Mouse (Mus musculus): ENCODE results near the gene Faf2. TPM values are rescaled to one million over a fixed set of nuclear protein-coding genes. Genes with fewer than 3 reads are reported as not detected.
A peak's percentile ranks its signal among the peaks of the same experiment; 100 is the strongest.
"Not testable (repeated sequence)": the region's sequence is repeated elsewhere in the genome, so short reads cannot be mapped to it uniquely, and the experiment has no call there.

Faf2 gene
- total and polyA plus RNA-seq, 2 experiments from 2014 or later, result 49.3 to 53.0 TPM

DNA sequence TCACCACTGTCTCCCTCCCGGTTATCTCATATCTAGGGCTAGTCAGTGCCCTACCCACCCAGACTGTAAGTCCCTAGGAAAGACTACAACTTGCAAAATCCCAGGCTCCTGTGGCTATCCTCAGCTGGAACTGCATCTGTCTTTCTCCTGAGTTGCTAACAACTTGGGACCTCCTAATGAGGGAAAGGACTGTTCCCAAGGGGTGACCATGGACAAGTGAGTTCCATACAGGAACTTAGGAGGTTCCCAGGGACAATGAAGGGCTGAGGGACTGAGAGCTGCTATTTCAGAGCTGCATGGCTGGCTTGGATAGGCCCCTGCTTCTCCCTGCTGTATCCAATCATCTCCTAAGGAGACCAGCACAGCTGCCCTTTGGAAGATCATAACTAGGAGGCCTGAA is 12.3 kb upstream of the Faf2 start:
- DNase-seq (ENCODE audit: low spot score) (no peak), ATAC-seq (ENCODE audit: low FRiP score) (no peak)
- 9% methylated on average over 1 of the region's 1 CpGs for WGBS
- H3K36me3 ChIP-seq (ENCODE audit: insufficient read depth, low read length), result peaks cover 19% of the 10 kb centered on the region
- peak overlapping the region; percentile 27 for H3K4me3 ChIP-seq (ENCODE audit: low read depth, low read length)
- no peak for TF ChIP-seq CTCF (IDR thresholded peaks at IDR 0.05)
- peak overlapping the region; percentile 78 for H3K4me2 ChIP-seq (ENCODE audit: low read depth, low read length, poor library complexity, severe bottlenecking)
- H3K4me1 ChIP-seq (ENCODE audit: insufficient read depth, low read length), result peaks cover 15% of the 10 kb centered on the region
- H3K27ac ChIP-seq (ENCODE audit: low read depth, low read length), result no peak overlapping the region
- no peaks in the 10 kb centered on the region for H3K27me3 ChIP-seq (ENCODE audit: insufficient read depth, low read length)
- H3K9ac ChIP-seq (replicated peaks; ENCODE audit: low read length, poor library complexity, severe bottlenecking), result peak overlapping the region; percentile 56; the same call in 1 of the 2 replicates
- H3K9me3 ChIP-seq (ENCODE audit: low read length), result no peaks in the 10 kb centered on the region

DNA sequence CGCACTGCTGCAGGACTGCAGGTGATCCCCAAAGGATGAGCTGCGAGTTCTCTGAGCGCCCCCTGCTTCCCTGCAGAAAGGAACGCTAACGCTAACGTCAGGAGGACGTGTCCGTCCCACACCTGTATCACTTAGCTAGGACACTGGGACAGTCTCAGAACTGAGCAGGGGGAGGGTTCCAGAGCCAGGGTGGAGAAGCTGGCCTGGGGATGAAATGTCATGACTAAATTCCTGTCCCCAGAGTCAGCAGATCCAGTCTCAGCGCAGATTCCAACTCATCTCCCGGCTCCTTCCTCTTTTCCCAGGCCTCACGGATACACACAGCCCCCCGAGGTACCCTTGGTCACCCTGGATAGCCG is 11.0 kb upstream of the Faf2 start:
- no peaks in the 10 kb centered on the region for H3K9me3 ChIP-seq (ENCODE audit: low read length)
- H3K4me3 ChIP-seq (ENCODE audit: low read depth, low read length), result peak overlapping the region; percentile 76
- H3K4me1 ChIP-seq (ENCODE audit: insufficient read depth, low read length), result peaks cover 15% of the 10 kb centered on the region
- peak overlapping the region; percentile 78 for H3K4me2 ChIP-seq (ENCODE audit: low read depth, low read length, poor library complexity, severe bottlenecking)
- ATAC-seq (ENCODE audit: low FRiP score) (peak; percentile 5; the same call in 1 of the 2 replicates), DNase-seq (ENCODE audit: low spot score) (peak; percentile 13)
- peak overlapping the region; percentile 89 for H3K27ac ChIP-seq (ENCODE audit: low read depth, low read length)
- peaks cover 8% of the 10 kb centered on the region for H3K36me3 ChIP-seq (ENCODE audit: insufficient read depth, low read length)
- H3K27me3 ChIP-seq (ENCODE audit: insufficient read depth, low read length), result no peaks in the 10 kb centered on the region
- 4% methylated on average over 13 of the region's 13 CpGs for WGBS
- H3K9ac ChIP-seq (replicated peaks; ENCODE audit: low read length, poor library complexity, severe bottlenecking), result peak overlapping the region; percentile 96
- TF ChIP-seq CTCF (IDR thresholded peaks at IDR 0.05), result peak; percentile 40

DNA sequence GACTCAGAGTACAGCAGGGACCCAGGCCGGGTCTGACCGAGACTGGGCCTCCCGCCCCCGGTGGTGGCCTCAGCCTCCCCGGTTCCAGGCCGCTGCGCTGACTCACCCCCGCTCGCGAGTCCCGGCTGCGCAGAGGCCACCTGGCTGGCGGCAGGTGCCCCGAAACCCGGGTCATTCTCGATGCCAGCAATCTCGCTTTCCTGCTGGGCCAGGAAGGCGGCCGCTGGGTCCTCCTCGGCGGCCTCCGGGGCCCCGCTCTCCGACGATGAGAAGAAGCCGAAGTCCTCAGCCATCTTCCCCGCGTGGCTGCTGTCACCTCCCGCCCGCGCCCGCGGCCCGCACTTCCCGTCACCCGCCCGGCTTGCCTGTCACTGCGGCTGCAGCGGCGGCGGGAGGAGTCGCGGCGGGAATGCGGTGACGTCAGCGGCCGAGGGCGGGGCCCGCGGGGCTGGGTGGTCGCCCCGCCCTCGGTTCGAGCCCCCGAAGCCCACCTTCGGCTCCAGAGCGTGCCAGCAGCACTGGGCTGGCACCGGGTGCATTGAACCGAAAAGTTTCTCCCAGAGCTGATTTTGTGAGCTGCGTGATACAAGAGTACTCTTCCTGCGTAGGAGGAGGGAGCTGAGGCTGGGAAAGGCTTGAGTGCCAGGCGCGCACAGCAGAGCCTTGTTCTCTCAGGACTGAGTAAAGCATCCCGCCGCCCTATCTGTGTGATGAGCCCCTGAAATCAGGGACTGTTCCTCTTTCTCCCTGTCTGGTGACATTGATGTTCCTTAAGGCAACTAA is 10.4 kb upstream of the Faf2 start, which contains the start of gene Cltb:
Gene Cltb (minus strand): TSS at position 373 of the 783 bp plus-strand sequence.
- Histone ChIP-seq H3K4me3 (ENCODE audit: low read depth, low read length) (peak within 1 kb of the TSS; percentile 76), H3K4me2 (ENCODE audit: low read depth, low read length, poor library complexity, severe bottlenecking) (peak within 1 kb of the TSS; percentile 78), H3K9me3 (ENCODE audit: low read length) (no peaks in the 10 kb centered on the region), H3K36me3 (ENCODE audit: insufficient read depth, low read length) (peaks cover 6% of the 10 kb centered on the region; the same call in 1 of the 2 replicates), H3K9ac (replicated peaks; ENCODE audit: low read length, poor library complexity, severe bottlenecking) (peak within 1 kb of the TSS; percentile 96), H3K27me3 (ENCODE audit: insufficient read depth, low read length) (no peaks in the 10 kb centered on the region), H3K27ac (ENCODE audit: low read depth, low read length) (peak within 1 kb of the TSS; percentile 89), H3K4me1 (ENCODE audit: insufficient read depth, low read length) (peaks cover 15% of the 10 kb centered on the region)
- peak; percentile 77 for ATAC-seq (ENCODE audit: low FRiP score)
- TF ChIP-seq CTCF (IDR thresholded peaks at IDR 0.05), result no peak
- WGBS, result under 1% methylated on average over 47 of the region's 66 CpGs
- peak; percentile 86 for DNase-seq (ENCODE audit: low spot score)

DNA sequence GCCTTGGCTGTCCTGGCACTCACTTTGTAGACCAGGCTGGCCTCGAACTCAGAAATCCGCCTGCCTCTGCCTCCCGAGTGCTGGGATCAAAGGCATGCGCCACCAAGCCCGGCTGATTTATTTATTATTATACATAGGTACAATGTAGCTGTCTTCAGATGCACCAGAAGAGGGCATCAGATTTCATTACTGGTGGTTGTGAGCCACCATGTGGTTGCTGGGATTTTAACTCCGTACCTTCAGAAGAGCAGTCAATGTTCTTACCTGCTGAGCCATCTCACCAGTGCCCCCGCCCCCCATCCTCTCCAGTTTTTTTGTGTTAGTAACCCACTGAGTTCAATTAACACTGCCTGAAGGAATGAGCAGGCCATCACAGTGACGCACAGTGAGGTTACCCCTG is 8.4 kb upstream of the Faf2 start:
- not testable (repeated sequence) for H3K27me3 ChIP-seq (ENCODE audit: insufficient read depth, low read length); H3K9me3 ChIP-seq (ENCODE audit: low read length); ATAC-seq (ENCODE audit: low FRiP score); H3K4me2 ChIP-seq (ENCODE audit: low read depth, low read length, poor library complexity, severe bottlenecking); H3K4me3 ChIP-seq (ENCODE audit: low read depth, low read length); H3K36me3 ChIP-seq (ENCODE audit: insufficient read depth, low read length); DNase-seq (ENCODE audit: low spot score); H3K9ac ChIP-seq (replicated peaks; ENCODE audit: low read length, poor library complexity, severe bottlenecking); H3K27ac ChIP-seq (ENCODE audit: low read depth, low read length)
- TF ChIP-seq CTCF (IDR thresholded peaks at IDR 0.05), result peak; percentile 35
- 82% methylated on average over 8 of the region's 8 CpGs for WGBS
- H3K4me1 ChIP-seq (ENCODE audit: insufficient read depth, low read length), result peaks cover 13% of the 10 kb centered on the region

DNA sequence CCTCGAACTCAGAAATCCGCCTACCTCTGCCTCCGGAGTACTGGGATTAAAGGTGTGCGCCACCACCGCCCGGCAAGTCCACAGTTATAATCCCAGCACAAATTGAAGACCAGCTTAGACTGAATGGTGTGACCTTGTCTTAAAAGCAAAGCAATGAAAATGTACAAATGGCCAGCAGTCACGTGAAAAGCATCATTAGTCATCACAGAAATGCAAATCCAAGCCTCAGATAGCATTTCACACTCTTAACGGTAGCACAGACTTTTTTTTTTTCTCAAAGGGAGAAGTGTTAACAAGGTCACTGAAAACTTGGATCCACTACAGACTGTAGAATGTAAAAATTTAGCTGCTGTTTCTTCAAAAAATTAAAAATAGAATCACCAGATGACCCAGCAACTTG is 5.3 kb upstream of the Faf2 start:
- DNase-seq (ENCODE audit: low spot score), result no peak
- Histone ChIP-seq H3K27me3 (ENCODE audit: insufficient read depth, low read length) (no peaks in the 10 kb centered on the region), H3K4me3 (ENCODE audit: low read depth, low read length) (no peak overlapping the region), H3K9me3 (ENCODE audit: low read length) (no peaks in the 10 kb centered on the region), H3K27ac (ENCODE audit: low read depth, low read length) (no peak overlapping the region), H3K9ac (replicated peaks; ENCODE audit: low read length, poor library complexity, severe bottlenecking) (no peak overlapping the region), H3K36me3 (ENCODE audit: insufficient read depth, low read length) (no peaks in the 10 kb centered on the region), H3K4me2 (ENCODE audit: low read depth, low read length, poor library complexity, severe bottlenecking) (no peak overlapping the region), H3K4me1 (ENCODE audit: insufficient read depth, low read length) (no peaks in the 10 kb centered on the region)
- WGBS, result 86% methylated on average over 8 of the region's 8 CpGs
- no peak for ATAC-seq (ENCODE audit: low FRiP score)
- TF ChIP-seq CTCF (IDR thresholded peaks at IDR 0.05), result no peak

DNA sequence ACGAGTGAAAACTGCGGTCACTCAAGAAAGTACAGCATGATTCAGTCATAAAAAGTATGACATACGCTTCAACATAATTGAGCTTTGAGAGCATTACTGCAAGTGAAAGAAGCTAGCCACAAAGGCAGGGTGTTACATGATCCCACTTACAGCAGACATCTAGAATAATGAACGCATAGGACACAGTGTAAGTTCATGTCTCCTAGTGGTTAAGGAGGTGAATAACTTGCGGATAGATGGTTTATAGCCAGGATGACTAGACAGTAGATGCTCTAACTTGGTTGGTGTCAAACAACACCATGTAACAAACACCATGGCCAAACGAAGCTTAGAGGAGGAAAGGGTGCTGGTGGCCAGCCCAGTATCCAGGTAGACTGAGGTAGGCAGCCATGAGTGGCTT is 4.6 kb upstream of the Faf2 start:
- Histone ChIP-seq H3K9me3 (ENCODE audit: low read length) (no peaks in the 10 kb centered on the region), H3K36me3 (ENCODE audit: insufficient read depth, low read length) (no peaks in the 10 kb centered on the region), H3K27me3 (ENCODE audit: insufficient read depth, low read length) (no peaks in the 10 kb centered on the region), H3K4me1 (ENCODE audit: insufficient read depth, low read length) (no peaks in the 10 kb centered on the region), H3K9ac (replicated peaks; ENCODE audit: low read length, poor library complexity, severe bottlenecking) (no peak overlapping the region), H3K27ac (ENCODE audit: low read depth, low read length) (no peak overlapping the region), H3K4me3 (ENCODE audit: low read depth, low read length) (no peak overlapping the region), H3K4me2 (ENCODE audit: low read depth, low read length, poor library complexity, severe bottlenecking) (no peak overlapping the region)
- ATAC-seq (ENCODE audit: low FRiP score) (no peak), DNase-seq (ENCODE audit: low spot score) (no peak)
- peak; percentile 33; the same call in 1 of the 2 replicates for TF ChIP-seq CTCF (IDR thresholded peaks at IDR 0.05)
- WGBS, result 69% methylated on average over 6 of the region's 6 CpGs
